Mouse (Mus musculus): ENCODE results near the gene Fignl2.

- TF ChIP-seq MAX (IDR thresholded peaks at IDR 0.05; ENCODE audit: low read depth) (no peak), POLR2A (IDR thresholded peaks at IDR 0.05; ENCODE audit: insufficient read length, low read depth) (no peak), E2F4 (IDR thresholded peaks at IDR 0.05; ENCODE audit: insufficient read depth) (no peak), MYOD1 (IDR thresholded peaks at IDR 0.05; ENCODE audit: control insufficient read depth in 1 of 3, insufficient read length in 2 of 3, low read depth in 2 of 3) (no peak), TCF12 (IDR thresholded peaks at IDR 0.05; ENCODE audit: insufficient read depth, poor library complexity, severe bottlenecking) (no peak), USF1 (IDR thresholded peaks at IDR 0.05; ENCODE audit: low read depth) (no peak), MYOG (IDR thresholded peaks at IDR 0.05; ENCODE audit: control insufficient read depth in 1 of 3, insufficient read depth in 1 of 3, insufficient read length in 2 of 3, low read depth in 2 of 3) (no peak)
These were observed 3.2 kb downstream of the Fignl2 start for GRCm38 (mm10) chr15:101075150-101075549.
